Mouse (Mus musculus): ENCODE data around the gene E430018J23Rik. TPM values are rescaled to one million over a fixed set of nuclear protein-coding genes. Genes with fewer than 3 reads are reported as not detected.
"Not testable (repeated sequence)": the region's sequence is repeated elsewhere in the genome, so short reads cannot be mapped to it uniquely, and the experiment has no call there.

E430018J23Rik gene
- polyA plus RNA-seq, 1 experiment from 2014 or later = 6.8 TPM

DNA sequence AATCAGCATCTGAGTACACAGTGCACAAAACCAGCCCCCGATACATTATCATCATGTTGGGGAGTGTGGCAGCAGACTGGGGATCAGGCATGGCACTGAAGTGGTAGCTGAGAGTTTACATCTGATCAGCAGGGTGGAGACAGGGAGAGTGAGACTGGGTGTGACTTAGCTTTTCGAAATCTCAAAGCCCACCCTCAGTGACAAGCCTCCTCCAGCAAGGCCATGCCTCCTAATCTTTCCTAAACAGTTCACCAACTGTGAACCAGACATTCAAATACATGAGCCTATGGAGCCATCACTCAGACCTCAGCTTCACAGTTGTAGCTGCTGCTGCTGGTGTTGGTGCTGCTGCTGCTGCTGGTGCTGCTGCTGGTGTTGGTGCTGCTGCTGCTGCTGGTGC, 18.0 kb upstream of the E430018J23Rik start:
- ATAC-seq (replicated peaks; ENCODE audit: low FRiP score) = no peak
- H3K4me3 ChIP-seq (ENCODE audit: low read depth, low read length) = no peak overlapping the region
- no peaks in the 10 kb centered on the region for H3K4me1 ChIP-seq (replicated peaks; ENCODE audit: control insufficient read depth, insufficient read depth, low read length)
- WGBS = 80% methylated on average over 2 of the region's 2 CpGs
- H3K36me3 ChIP-seq (ENCODE audit: control insufficient read depth, insufficient read depth, low read length) = no peaks in the 10 kb centered on the region
- H3K27me3 ChIP-seq (ENCODE audit: control insufficient read depth, insufficient read depth, low read length) = no peaks in the 10 kb centered on the region
- no peak overlapping the region for H3K9ac ChIP-seq (ENCODE audit: low read length)
- H3K27ac ChIP-seq (ENCODE audit: low read depth, low read length) = no peak overlapping the region
- no peak for DNase-seq (ENCODE audit: low spot score)
- no peak overlapping the region for H3K4me2 ChIP-seq (ENCODE audit: low read depth, low read length, severe bottlenecking)
- no peaks in the 10 kb centered on the region for H3K9me3 ChIP-seq (ENCODE audit: control insufficient read depth, low read length)

DNA sequence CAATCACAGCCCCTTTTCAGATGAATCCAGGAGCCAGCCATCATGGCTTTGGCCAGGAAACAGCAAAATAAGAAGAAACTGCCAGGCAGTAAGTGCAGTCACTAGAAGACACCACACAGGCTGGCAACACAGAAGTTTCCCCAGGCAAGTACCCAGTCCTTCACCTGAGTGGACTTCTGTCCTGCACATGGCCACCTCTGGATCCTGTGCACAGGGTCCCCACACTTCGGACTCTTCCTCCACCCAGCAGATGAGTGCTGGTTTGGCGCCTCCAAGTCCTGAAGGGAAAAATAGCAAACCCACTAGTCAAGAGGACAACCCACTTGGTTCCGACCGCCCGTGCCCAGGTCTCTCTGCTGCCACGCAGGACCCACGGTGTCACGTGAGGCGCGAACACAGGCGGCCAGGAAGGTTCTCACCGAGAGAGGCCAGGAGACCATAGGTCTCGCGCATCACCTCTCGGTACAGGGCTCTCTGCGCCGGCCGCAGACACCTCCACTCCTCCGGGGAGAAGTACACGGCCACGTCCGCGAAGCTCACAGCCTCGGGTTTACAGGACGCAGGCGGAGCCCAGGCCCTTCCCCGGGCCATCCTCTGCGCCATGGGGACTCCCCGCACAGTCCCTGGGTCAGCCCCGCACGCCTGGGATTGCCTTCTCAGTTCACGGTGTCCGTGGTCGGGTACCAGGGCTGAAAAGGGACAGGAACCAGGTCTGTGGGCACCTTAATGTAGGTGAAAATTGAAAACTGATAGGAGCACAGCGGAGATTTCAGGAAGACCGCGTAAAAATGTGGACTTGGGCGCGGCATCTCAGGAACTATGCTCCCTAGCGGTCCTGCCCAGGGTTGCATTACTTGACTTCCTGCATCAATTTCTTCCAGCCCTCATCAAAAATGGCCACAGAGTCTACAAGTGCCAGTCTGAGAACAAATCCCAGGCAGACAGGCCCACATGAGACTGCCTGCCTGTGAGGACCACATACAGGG, 12.9 kb upstream of the E430018J23Rik start, which contains the start of gene Zfp764:
Gene Zfp764 (minus strand): TSS at position 821 of the 986 bp plus-strand sequence.
- H3K4me2 ChIP-seq (ENCODE audit: low read depth, low read length, severe bottlenecking) = peak within 1 kb of the TSS; percentile 82
- not testable (repeated sequence) for H3K27ac ChIP-seq (ENCODE audit: low read depth, low read length); H3K9me3 ChIP-seq (ENCODE audit: control insufficient read depth, low read length); H3K4me1 ChIP-seq (replicated peaks; ENCODE audit: control insufficient read depth, insufficient read depth, low read length); H3K36me3 ChIP-seq (ENCODE audit: control insufficient read depth, insufficient read depth, low read length); H3K27me3 ChIP-seq (ENCODE audit: control insufficient read depth, insufficient read depth, low read length)
- ATAC-seq (replicated peaks; ENCODE audit: low FRiP score) (peak; percentile 87), DNase-seq (ENCODE audit: low spot score) (peak; percentile 85)
- 7% methylated on average over 40 of the region's 40 CpGs for WGBS
- peak within 1 kb of the TSS; percentile 76 for H3K9ac ChIP-seq (ENCODE audit: low read length)
- H3K4me3 ChIP-seq (ENCODE audit: low read depth, low read length) = peak within 1 kb of the TSS; percentile 34

DNA sequence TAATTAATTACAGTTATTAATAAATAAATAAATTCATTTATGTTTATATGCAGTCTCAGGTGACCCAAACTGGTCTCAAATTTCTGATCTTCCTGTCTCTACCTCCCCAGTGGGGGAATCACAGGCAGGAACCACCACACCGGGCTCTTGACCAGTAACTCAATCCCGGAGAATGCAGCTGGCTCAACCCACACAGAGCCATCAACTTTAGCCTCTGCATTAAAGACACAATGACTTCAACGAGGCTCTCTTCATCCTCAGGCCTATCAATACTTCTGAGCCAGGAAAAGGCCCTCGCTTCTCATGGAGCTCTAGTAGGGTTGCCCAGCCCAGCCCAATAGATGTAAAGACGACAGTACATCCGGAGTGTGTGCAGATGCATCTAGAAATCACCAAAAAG, 10.7 kb upstream of the E430018J23Rik start:
- H3K9ac ChIP-seq (ENCODE audit: low read length); H3K27ac ChIP-seq (ENCODE audit: low read depth, low read length); H3K9me3 ChIP-seq (ENCODE audit: control insufficient read depth, low read length); DNase-seq (ENCODE audit: low spot score); H3K4me1 ChIP-seq (replicated peaks; ENCODE audit: control insufficient read depth, insufficient read depth, low read length); ATAC-seq (replicated peaks; ENCODE audit: low FRiP score); H3K27me3 ChIP-seq (ENCODE audit: control insufficient read depth, insufficient read depth, low read length); H3K4me3 ChIP-seq (ENCODE audit: low read depth, low read length); H3K4me2 ChIP-seq (ENCODE audit: low read depth, low read length, severe bottlenecking); H3K36me3 ChIP-seq (ENCODE audit: control insufficient read depth, insufficient read depth, low read length): not testable (repeated sequence)
- 95% methylated on average over 6 of the region's 6 CpGs for WGBS

DNA sequence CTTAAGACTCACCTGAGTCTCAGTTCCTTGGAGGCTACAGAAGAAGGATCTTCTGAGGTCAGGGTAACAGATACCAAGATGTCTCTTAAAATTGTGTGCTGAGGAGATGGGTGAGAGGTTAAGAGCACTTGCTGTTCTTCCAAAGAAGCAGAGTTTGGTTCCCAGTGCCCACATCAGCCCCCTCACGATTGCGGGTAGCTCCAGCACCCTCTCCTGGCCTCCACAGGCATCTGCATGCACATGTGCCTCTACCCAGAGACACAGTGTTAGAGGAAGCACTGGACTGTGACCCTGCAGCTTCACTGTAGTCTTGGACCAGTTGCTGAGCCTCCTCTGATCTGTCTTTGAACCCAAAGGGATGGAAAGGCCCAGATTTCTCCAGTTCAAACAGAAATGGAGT, 9.6 kb upstream of the E430018J23Rik start:
- Histone ChIP-seq H3K27me3 (ENCODE audit: control insufficient read depth, insufficient read depth, low read length) (no peaks in the 10 kb centered on the region), H3K27ac (ENCODE audit: low read depth, low read length) (no peak overlapping the region), H3K4me3 (ENCODE audit: low read depth, low read length) (no peak overlapping the region), H3K36me3 (ENCODE audit: control insufficient read depth, insufficient read depth, low read length) (no peaks in the 10 kb centered on the region), H3K4me1 (replicated peaks; ENCODE audit: control insufficient read depth, insufficient read depth, low read length) (no peaks in the 10 kb centered on the region), H3K9ac (ENCODE audit: low read length) (no peak overlapping the region), H3K9me3 (ENCODE audit: control insufficient read depth, low read length) (no peaks in the 10 kb centered on the region), H3K4me2 (ENCODE audit: low read depth, low read length, severe bottlenecking) (no peak overlapping the region)
- no peak for ATAC-seq (replicated peaks; ENCODE audit: low FRiP score)
- WGBS = 55% methylated on average over 2 of the region's 2 CpGs
- no peak for DNase-seq (ENCODE audit: low spot score)

DNA sequence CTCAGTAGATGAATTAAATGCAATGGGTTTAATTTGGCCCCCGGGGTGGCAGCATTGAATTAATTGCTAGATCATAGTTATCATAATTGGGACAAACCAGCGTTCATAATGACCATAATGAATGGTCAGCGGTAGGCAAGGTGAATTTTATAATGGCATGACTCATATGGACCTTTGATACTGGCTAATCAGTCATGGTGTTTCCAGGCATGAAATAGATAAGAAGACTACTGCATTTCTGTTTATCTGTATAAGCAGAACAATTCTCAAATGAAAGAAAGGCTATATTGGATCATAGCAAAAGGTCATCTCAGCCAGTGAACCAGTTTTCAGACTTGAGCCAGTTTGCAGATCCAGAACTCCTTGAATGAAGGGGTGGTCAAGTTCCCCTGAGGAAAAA, 6.9 kb upstream of the E430018J23Rik start:
- Histone ChIP-seq H3K4me3 (ENCODE audit: low read depth, low read length) (no peak overlapping the region), H3K36me3 (ENCODE audit: control insufficient read depth, insufficient read depth, low read length) (no peaks in the 10 kb centered on the region), H3K4me2 (ENCODE audit: low read depth, low read length, severe bottlenecking) (no peak overlapping the region), H3K27me3 (ENCODE audit: control insufficient read depth, insufficient read depth, low read length) (no peaks in the 10 kb centered on the region), H3K9ac (ENCODE audit: low read length) (no peak overlapping the region), H3K27ac (ENCODE audit: low read depth, low read length) (no peak overlapping the region), H3K4me1 (replicated peaks; ENCODE audit: control insufficient read depth, insufficient read depth, low read length) (no peaks in the 10 kb centered on the region), H3K9me3 (ENCODE audit: control insufficient read depth, low read length) (no peaks in the 10 kb centered on the region)
- WGBS = 78% methylated on average over 3 of the region's 3 CpGs
- no peak for ATAC-seq (replicated peaks; ENCODE audit: low FRiP score)
- DNase-seq (ENCODE audit: low spot score) = no peak

DNA sequence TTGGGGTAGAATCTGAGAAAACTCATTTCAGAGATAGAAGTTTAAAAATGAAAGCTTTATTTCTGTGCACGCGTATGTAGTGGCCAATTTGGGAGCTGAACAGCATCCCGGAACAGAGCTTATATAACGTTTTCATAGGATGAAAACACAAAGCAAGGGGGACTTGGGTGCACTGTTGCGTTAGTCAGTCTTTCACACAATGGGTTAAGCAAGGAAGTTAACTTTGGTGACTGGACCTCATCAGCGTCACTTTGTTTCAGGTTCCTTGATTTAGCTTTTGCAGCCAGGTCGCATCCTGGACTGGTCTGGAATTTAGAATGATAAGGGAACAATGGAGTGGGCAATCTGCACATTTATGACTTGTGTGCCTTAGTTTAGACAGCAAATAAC, 510 bp upstream of the E430018J23Rik start:
- Histone ChIP-seq H3K4me2 (ENCODE audit: low read depth, low read length, severe bottlenecking) (peak overlapping the region; percentile 80), H3K36me3 (ENCODE audit: control insufficient read depth, insufficient read depth, low read length) (no peaks in the 10 kb centered on the region), H3K4me3 (ENCODE audit: low read depth, low read length) (peak overlapping the region; percentile 65), H3K27ac (ENCODE audit: low read depth, low read length) (no peak overlapping the region), H3K27me3 (ENCODE audit: control insufficient read depth, insufficient read depth, low read length) (no peaks in the 10 kb centered on the region), H3K9ac (ENCODE audit: low read length) (peak overlapping the region; percentile 50), H3K4me1 (replicated peaks; ENCODE audit: control insufficient read depth, insufficient read depth, low read length) (no peaks in the 10 kb centered on the region), H3K9me3 (ENCODE audit: control insufficient read depth, low read length) (no peaks in the 10 kb centered on the region)
- no peak for DNase-seq (ENCODE audit: low spot score)
- peak; percentile 32; the same call in 1 of the 2 replicates for ATAC-seq (replicated peaks; ENCODE audit: low FRiP score)
- WGBS = 31% methylated on average over 7 of the region's 7 CpGs

DNA sequence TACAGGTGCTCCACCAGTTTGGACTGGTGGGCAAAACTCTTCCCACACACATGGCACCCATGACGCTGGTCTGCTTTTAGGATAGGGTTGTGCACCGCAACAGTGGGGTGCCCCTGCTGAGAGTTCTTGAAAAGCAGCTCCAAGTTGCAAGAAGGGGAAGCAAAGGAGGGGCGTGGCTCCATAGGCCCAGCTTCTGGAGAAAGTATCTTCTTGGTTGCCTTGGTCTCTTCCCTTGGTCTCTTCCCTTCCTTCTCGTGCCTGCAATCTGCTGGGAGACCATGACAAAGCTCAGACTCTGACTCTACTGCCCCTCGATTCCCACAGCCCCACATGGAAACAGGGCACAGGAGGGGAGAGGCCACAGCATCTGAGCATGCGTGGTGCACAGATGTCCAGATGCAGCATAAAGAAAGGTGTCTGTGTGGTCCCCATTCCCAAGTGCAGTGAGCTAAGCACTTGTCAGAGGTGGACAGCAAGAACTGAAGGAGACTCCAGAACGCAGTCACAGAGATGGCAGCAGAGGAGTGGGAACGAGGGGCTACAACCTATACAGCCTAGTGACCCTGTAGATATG, 1.1 kb downstream of the E430018J23Rik start:
- Histone ChIP-seq H3K27ac (ENCODE audit: low read depth, low read length) (no peak overlapping the region), H3K36me3 (ENCODE audit: control insufficient read depth, insufficient read depth, low read length) (no peaks in the 10 kb centered on the region), H3K4me2 (ENCODE audit: low read depth, low read length, severe bottlenecking) (peak overlapping the region; percentile 80), H3K9me3 (ENCODE audit: control insufficient read depth, low read length) (no peaks in the 10 kb centered on the region), H3K4me1 (replicated peaks; ENCODE audit: control insufficient read depth, insufficient read depth, low read length) (no peaks in the 10 kb centered on the region), H3K9ac (ENCODE audit: low read length) (0 out of 2 replicates have a peak overlapping the region, but pooled peaks have one; percentile 87), H3K4me3 (ENCODE audit: low read depth, low read length) (peak overlapping the region; percentile 65; the same call in 1 of the 2 replicates), H3K27me3 (ENCODE audit: control insufficient read depth, insufficient read depth, low read length) (no peaks in the 10 kb centered on the region)
- 92% methylated on average over 8 of the region's 8 CpGs for WGBS
- DNase-seq (ENCODE audit: low spot score) (no peak), ATAC-seq (replicated peaks; ENCODE audit: low FRiP score) (no peak)

DNA sequence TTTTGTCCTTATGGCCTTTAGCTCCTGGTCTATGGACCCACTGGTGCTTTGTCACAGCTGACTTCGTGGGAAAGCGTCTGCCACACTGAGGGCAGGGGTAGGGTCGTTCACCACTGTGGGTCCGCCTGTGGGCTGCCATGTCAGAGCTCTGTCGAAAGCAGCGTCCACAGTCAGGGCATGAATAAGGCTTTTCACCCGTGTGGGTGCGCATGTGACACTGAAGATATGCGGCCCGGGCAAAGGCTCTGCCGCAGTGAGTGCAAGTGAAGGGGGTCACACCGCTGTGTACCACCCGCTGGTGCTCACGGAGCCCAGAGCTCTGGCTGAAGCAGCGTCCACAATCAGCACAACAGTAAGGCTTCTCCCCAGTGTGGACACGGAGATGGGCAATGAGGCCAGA, 1.9 kb downstream of the E430018J23Rik start:
- DNase-seq (ENCODE audit: low spot score) = no peak

More for the DNA sequence above, 1.9 kb downstream of the E430018J23Rik start:
- no peak overlapping the region for H3K9ac ChIP-seq (ENCODE audit: low read length)
- no peak overlapping the region for H3K27ac ChIP-seq (ENCODE audit: low read depth, low read length)
- no peak overlapping the region for H3K4me3 ChIP-seq (ENCODE audit: low read depth, low read length)
- H3K27me3 ChIP-seq (ENCODE audit: control insufficient read depth, insufficient read depth, low read length) = no peaks in the 10 kb centered on the region
- H3K4me2 ChIP-seq (ENCODE audit: low read depth, low read length, severe bottlenecking) = no peak overlapping the region
- H3K36me3 ChIP-seq (ENCODE audit: control insufficient read depth, insufficient read depth, low read length) = no peaks in the 10 kb centered on the region
- ATAC-seq (replicated peaks; ENCODE audit: low FRiP score) = no peak
- H3K9me3 ChIP-seq (ENCODE audit: control insufficient read depth, low read length) = no peaks in the 10 kb centered on the region
- WGBS = 96% methylated on average over 16 of the region's 16 CpGs
- no peaks in the 10 kb centered on the region for H3K4me1 ChIP-seq (replicated peaks; ENCODE audit: control insufficient read depth, insufficient read depth, low read length)
